Mouse (Mus musculus) layer of hippocampus, adult 9-10 months (tissue): Measurements from ENCODE around the gene Ipo9.
A peak's percentile ranks its signal among the peaks of the same experiment; 100 is the strongest.
"Not testable (repeated sequence)": the region's sequence is repeated elsewhere in the genome, so short reads cannot be mapped to it uniquely, and the experiment has no call there.

Experiments
- DNase-seq: peaks from one replicate; pipeline ENCODE4 v3.0.0; 2022; ENCODE audit warnings: low spot score

The Ipo9 gene

GRCm38 (mm10) chr1:135427390-135427789 lies 2.9 kb downstream of the Ipo9 start:
- DNase-seq = no peak

- no peak for DNase-seq
Observed at GRCm38 (mm10) chr1:135426645-135427044, 3.7 kb downstream of the Ipo9 start.

GRCm38 (mm10) chr1:135422772-135423171 lies 7.5 kb downstream of the Ipo9 start:
- DNase-seq = no peak

GRCm38 (mm10) chr1:135413996-135414395 lies 16.3 kb downstream of the Ipo9 start:
- peak; percentile 27 for DNase-seq

- no peak for DNase-seq
Observed at GRCm38 (mm10) chr1:135412130-135412529, 18.2 kb downstream of the Ipo9 start.

GRCm38 (mm10) chr1:135410967-135411366 lies 19.3 kb downstream of the Ipo9 start:
- DNase-seq = no peak

GRCm38 (mm10) chr1:135408973-135409372 lies 21.3 kb downstream of the Ipo9 start:
- DNase-seq = no peak

- no peak for DNase-seq
Observed at GRCm38 (mm10) chr1:135405356-135405755, 24.9 kb downstream of the Ipo9 start.

- DNase-seq = no peak
Observed at GRCm38 (mm10) chr1:135401452-135402110, 28.7 kb downstream of the Ipo9 start.

- no peak for DNase-seq
Observed at GRCm38 (mm10) chr1:135399466-135399865, 30.8 kb downstream of the Ipo9 start.

- DNase-seq = no peak
Observed at GRCm38 (mm10) chr1:135385161-135385560, 45.1 kb downstream of the Ipo9 start.

GRCm38 (mm10) chr1:135384171-135384570 lies 46.1 kb downstream of the Ipo9 start:
- no peak for DNase-seq

- DNase-seq = not testable (repeated sequence)
Observed at GRCm38 (mm10) chr1:135381560-135381959, 48.7 kb downstream of the Ipo9 start.

- no peak for DNase-seq
Observed at GRCm38 (mm10) chr1:135380071-135380991, 50.0 kb downstream of the Ipo9 start.

GRCm38 (mm10) chr1:135379048-135379447 lies 51.3 kb downstream of the Ipo9 start:
- DNase-seq = no peak

GRCm38 (mm10) chr1:135378576-135378975 lies 51.7 kb downstream of the Ipo9 start:
- no peak for DNase-seq

GRCm38 (mm10) chr1:135374868-135375581 lies 55.3 kb downstream of the Ipo9 start, which contains the start of gene Shisa4:
Gene Shisa4, minus strand, starts transcription at chr1:135375237.
- DNase-seq = no peak

GRCm38 (mm10) chr1:135374175-135374867 lies 56.0 kb downstream of the Ipo9 start:
- DNase-seq = no peak

GRCm38 (mm10) chr1:135373171-135373677 lies 57.1 kb downstream of the Ipo9 start:
- no peak for DNase-seq

- no peak for DNase-seq
Observed at GRCm38 (mm10) chr1:135369415-135369814, 60.9 kb downstream of the Ipo9 start.

GRCm38 (mm10) chr1:135368982-135369381 lies 61.3 kb downstream of the Ipo9 start:
- DNase-seq = no peak

GRCm38 (mm10) chr1:135368245-135368644 lies 62.1 kb downstream of the Ipo9 start:
- DNase-seq = peak; percentile 79
